Mouse (Mus musculus): ENCODE data around the gene Polr3a. TPM values are rescaled to one million over a fixed set of nuclear protein-coding genes. Genes with fewer than 3 reads are reported as not detected.
A peak's percentile ranks its signal among the peaks of the same experiment; 100 is the strongest.
"Not testable (repeated sequence)": the region's sequence is repeated elsewhere in the genome, so short reads cannot be mapped to it uniquely, and the experiment has no call there.

Polr3a gene
- polyA plus RNA-seq, 1 experiment from 2014 or later = 19.4 TPM

DNA sequence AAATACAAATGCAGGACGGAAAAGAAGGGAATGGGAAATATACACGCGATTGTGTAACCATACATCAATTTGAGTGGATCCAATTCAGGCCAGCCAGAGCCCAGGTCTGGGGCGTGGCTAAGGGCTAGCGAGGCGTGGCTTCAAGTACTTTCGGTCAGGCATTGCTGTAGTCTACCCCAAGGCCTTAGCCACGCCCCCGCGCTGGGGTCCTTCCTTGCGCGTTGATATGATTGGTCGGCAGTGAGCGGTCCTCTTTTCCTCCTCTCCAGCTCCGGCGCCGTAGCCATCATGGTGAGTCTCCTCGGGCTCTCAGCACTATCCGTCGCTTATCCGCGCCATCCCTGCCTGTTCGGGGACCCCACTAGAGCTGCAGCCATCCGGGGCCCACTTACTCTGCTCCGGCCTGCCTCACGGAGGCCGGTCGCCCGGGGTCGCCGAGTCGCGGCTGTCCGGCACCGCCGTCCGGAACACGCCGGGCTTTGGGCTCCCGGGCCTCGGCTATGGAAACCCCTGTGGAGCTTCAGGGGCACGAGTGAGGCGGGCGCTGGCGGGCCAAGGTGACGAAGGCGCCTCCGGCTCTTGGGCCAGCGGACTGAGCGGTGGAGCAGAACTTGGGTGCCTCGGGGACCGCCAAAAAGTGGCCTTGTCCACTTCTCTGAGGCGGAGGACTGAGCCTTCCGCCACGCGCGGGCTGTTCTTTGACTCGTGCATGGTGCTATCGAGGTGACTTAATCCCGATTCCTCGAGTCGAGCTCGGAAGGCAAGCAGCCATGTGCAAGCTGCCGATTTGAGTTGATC is 3.8 kb upstream of the Polr3a start:
- Histone ChIP-seq H3K9me3 (no peaks in the 10 kb centered on the region), H3K36me3 (peaks cover 34% of the 10 kb centered on the region), H3K27me3 (no peaks in the 10 kb centered on the region), H3K4me1 (peaks cover 37% of the 10 kb centered on the region), H3K4me2 (peak overlapping the region; percentile 76), H3K27ac (peak overlapping the region; percentile 86), H3K9ac (peak overlapping the region; percentile 90), H3K4me3 (peak overlapping the region; percentile 79)
- WGBS = under 1% methylated on average over 64 of the region's 64 CpGs
- ATAC-seq (ENCODE audit: insufficient number of reproducible peaks, low FRiP score, low TSS enrichment, low read depth) = peak; percentile 94

DNA sequence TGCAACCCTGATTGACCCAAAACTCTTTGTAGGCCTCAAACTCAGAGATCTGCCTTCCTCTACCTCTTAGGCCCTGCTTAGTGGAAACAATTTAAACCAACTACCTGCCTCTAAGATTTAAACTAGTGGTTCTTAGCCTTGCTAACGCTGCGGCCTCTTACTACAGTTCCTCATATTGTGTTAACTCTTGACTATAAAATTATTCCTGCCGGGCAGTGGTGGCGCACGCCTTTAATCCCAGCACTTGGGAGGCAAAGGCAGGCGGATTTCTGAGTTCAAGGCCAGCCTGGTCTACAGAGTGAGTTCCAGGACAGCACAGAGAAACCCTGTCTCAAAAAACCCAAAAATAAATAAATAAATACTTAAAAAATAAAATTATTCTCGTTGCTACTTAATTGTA is 2.9 kb upstream of the Polr3a start:
- H3K27ac ChIP-seq; ATAC-seq (ENCODE audit: insufficient number of reproducible peaks, low FRiP score, low TSS enrichment, low read depth); H3K9me3 ChIP-seq; H3K4me3 ChIP-seq; H3K27me3 ChIP-seq; H3K4me2 ChIP-seq; H3K9ac ChIP-seq: not testable (repeated sequence)
- 91% methylated on average over 7 of the region's 7 CpGs for WGBS
- H3K4me1 ChIP-seq = peaks cover 41% of the 10 kb centered on the region
- H3K36me3 ChIP-seq = peaks cover 27% of the 10 kb centered on the region

GRCm38 (mm10) chr14:24486241-24486767 is 554 bp downstream of the Polr3a start:
- peak overlapping the region; percentile 92 for H3K9ac ChIP-seq
- H3K36me3 ChIP-seq = peaks cover 32% of the 10 kb centered on the region
- peaks cover 14% of the 10 kb centered on the region for H3K4me1 ChIP-seq
- H3K27me3 ChIP-seq = no peaks in the 10 kb centered on the region
- H3K4me3 ChIP-seq = peak overlapping the region; percentile 87
- peak overlapping the region; percentile 67 for H3K4me2 ChIP-seq
- no peaks in the 10 kb centered on the region for H3K9me3 ChIP-seq
- 6% methylated on average over 13 of the region's 13 CpGs for WGBS
- no peak for ATAC-seq (ENCODE audit: insufficient number of reproducible peaks, low FRiP score, low TSS enrichment, low read depth)
- H3K27ac ChIP-seq = no peak overlapping the region

DNA sequence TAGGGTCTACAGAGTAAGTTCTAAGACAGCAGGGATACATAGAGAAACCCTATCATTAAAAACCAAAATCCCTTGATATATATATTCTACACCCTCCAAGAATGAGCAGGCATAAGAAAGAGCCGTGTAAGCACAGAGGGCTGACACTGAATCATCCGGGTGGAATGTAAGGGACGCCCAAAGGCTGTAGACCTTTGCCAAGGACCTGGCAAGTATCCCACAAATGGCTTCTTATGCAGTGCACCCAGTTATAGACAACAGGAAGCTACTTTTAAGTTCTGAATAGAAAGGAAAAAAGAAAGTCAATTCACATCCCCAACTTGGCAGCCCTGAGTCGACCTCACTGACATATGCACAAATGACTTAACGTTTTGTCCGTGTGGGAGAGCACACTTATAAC is 18.1 kb downstream of the Polr3a start:
- ATAC-seq (ENCODE audit: insufficient number of reproducible peaks, low FRiP score, low TSS enrichment, low read depth) = no peak
- 90% methylated on average over 6 of the region's 6 CpGs for WGBS
- H3K36me3 ChIP-seq = peaks cover 95% of the 10 kb centered on the region

GRCm38 (mm10) chr14:24458191-24458590 is 28.7 kb downstream of the Polr3a start:
- WGBS = 84% methylated on average over 3 of the region's 3 CpGs
- Histone ChIP-seq H3K4me2 (no peak overlapping the region), H3K36me3 (peaks cover 97% of the 10 kb centered on the region), H3K4me1 (no peaks in the 10 kb centered on the region), H3K9ac (no peak overlapping the region), H3K27me3 (no peaks in the 10 kb centered on the region), H3K4me3 (no peak overlapping the region), H3K27ac (no peak overlapping the region), H3K9me3 (no peaks in the 10 kb centered on the region)
- ATAC-seq (ENCODE audit: insufficient number of reproducible peaks, low FRiP score, low TSS enrichment, low read depth) = no peak

More for the DNA sequence above, 18.1 kb downstream of the Polr3a start:
- Histone ChIP-seq H3K27ac (no peak overlapping the region), H3K4me3 (no peak overlapping the region), H3K27me3 (no peaks in the 10 kb centered on the region), H3K9me3 (no peaks in the 10 kb centered on the region), H3K4me2 (no peak overlapping the region), H3K9ac (no peak overlapping the region), H3K4me1 (no peaks in the 10 kb centered on the region)

DNA sequence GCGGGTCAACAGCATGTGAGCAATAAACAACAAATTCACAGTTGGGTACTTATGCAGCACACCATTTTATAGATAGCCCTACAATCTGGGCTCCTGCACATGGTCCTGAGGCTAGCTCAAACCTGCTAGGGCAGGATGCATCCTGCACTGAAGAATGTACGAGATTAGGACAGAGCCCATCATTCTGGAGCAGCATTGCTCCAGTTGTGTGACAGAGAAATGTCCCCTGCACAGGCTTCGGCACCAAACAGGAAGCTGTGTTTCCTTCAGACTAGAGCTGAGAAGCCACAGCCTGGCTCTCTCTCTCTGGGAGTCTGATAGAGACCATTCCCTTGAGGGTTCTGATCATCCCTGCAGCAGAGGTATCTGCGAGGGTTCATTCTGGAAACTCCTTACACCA is 43.3 kb downstream of the Polr3a start:
- H3K27me3 ChIP-seq; H3K9ac ChIP-seq; H3K4me3 ChIP-seq; ATAC-seq (ENCODE audit: insufficient number of reproducible peaks, low FRiP score, low TSS enrichment, low read depth); H3K27ac ChIP-seq; H3K9me3 ChIP-seq; H3K4me2 ChIP-seq; H3K4me1 ChIP-seq: not testable (repeated sequence)
- 82% methylated on average over 4 of the region's 4 CpGs for WGBS
- peaks cover 19% of the 10 kb centered on the region for H3K36me3 ChIP-seq

Other genes starting within 250 kb of the Polr3a start
- gene Dlg5, start 241.1 kb downstream of the Polr3a start, polyA plus RNA-seq (2015; fragmentation: Nextera tagmentation; extraction: Ambion mirVana) = 15.1 and 19.1 TPM in 2 replicates
- not detected in 2 replicates for gene E330034G19Rik, start 193.8 kb downstream of the Polr3a start, polyA plus RNA-seq (2015; fragmentation: Nextera tagmentation; extraction: Ambion mirVana)
- gene Rps24, start 67 bp upstream of the Polr3a start, polyA plus RNA-seq (2015; fragmentation: Nextera tagmentation; extraction: Ambion mirVana) = 698 and 866 TPM in 2 replicates

All from limb, embryonic 15.5 days (tissue).